Mouse (Mus musculus): ENCODE data around the gene Sestd1. TPM values are rescaled to one million over a fixed set of nuclear protein-coding genes. Genes with fewer than 3 reads are reported as not detected.

Gene Sestd1
- polyA plus RNA-seq, 1 experiment from 2014 or later = 11.6 TPM

- ATAC-seq = no peak
- no peaks in the 10 kb centered on the region for H3K36me3 ChIP-seq (ENCODE audit: control insufficient read depth, insufficient read depth, low read length)
- H3K27me3 ChIP-seq (replicated peaks; ENCODE audit: control insufficient read depth, insufficient read depth, low read length) = no peaks in the 10 kb centered on the region
- H3K4me2 ChIP-seq (ENCODE audit: low read depth, low read length) = no peak overlapping the region
- no peak overlapping the region for H3K4me3 ChIP-seq (ENCODE audit: low read length)
- no peak overlapping the region for H3K9ac ChIP-seq (ENCODE audit: low read depth, low read length)
- 71% methylated on average over 2 of the region's 2 CpGs for WGBS
- H3K9me3 ChIP-seq (ENCODE audit: control insufficient read depth, low read length) = no peaks in the 10 kb centered on the region
- H3K4me1 ChIP-seq (ENCODE audit: control insufficient read depth, insufficient read depth, low read length) = peaks cover 15% of the 10 kb centered on the region; the same call in 1 of the 2 replicates
- H3K27ac ChIP-seq (ENCODE audit: low read length) = no peak overlapping the region
Observed at GRCm38 (mm10) chr2:77174313-77174712, 106.1 kb downstream of the Sestd1 start.

- Histone ChIP-seq H3K27ac (ENCODE audit: low read length) (no peak overlapping the region), H3K36me3 (ENCODE audit: control insufficient read depth, insufficient read depth, low read length) (no peaks in the 10 kb centered on the region), H3K4me1 (ENCODE audit: control insufficient read depth, insufficient read depth, low read length) (peaks cover 15% of the 10 kb centered on the region; the same call in 1 of the 2 replicates), H3K4me3 (ENCODE audit: low read length) (no peak overlapping the region), H3K9ac (ENCODE audit: low read depth, low read length) (no peak overlapping the region), H3K27me3 (replicated peaks; ENCODE audit: control insufficient read depth, insufficient read depth, low read length) (no peaks in the 10 kb centered on the region), H3K4me2 (ENCODE audit: low read depth, low read length) (no peak overlapping the region), H3K9me3 (ENCODE audit: control insufficient read depth, low read length) (no peaks in the 10 kb centered on the region)
- 77% methylated on average over 6 of the region's 6 CpGs for WGBS
- ATAC-seq = no peak
Observed at GRCm38 (mm10) chr2:77173821-77174220, 106.6 kb downstream of the Sestd1 start.

GRCm38 (mm10) chr2:77173366-77173765 lies 107.0 kb downstream of the Sestd1 start:
- no peak overlapping the region for H3K27ac ChIP-seq (ENCODE audit: low read length)
- no peak overlapping the region for H3K9ac ChIP-seq (ENCODE audit: low read depth, low read length)
- H3K36me3 ChIP-seq (ENCODE audit: control insufficient read depth, insufficient read depth, low read length) = no peaks in the 10 kb centered on the region
- no peak overlapping the region for H3K4me2 ChIP-seq (ENCODE audit: low read depth, low read length)
- H3K27me3 ChIP-seq (replicated peaks; ENCODE audit: control insufficient read depth, insufficient read depth, low read length) = no peaks in the 10 kb centered on the region
- WGBS = 63% methylated on average over 6 of the region's 6 CpGs
- H3K4me3 ChIP-seq (ENCODE audit: low read length) = no peak overlapping the region
- H3K9me3 ChIP-seq (ENCODE audit: control insufficient read depth, low read length) = no peaks in the 10 kb centered on the region
- ATAC-seq = no peak
- peaks cover 15% of the 10 kb centered on the region; the same call in 1 of the 2 replicates for H3K4me1 ChIP-seq (ENCODE audit: control insufficient read depth, insufficient read depth, low read length)

DNA sequence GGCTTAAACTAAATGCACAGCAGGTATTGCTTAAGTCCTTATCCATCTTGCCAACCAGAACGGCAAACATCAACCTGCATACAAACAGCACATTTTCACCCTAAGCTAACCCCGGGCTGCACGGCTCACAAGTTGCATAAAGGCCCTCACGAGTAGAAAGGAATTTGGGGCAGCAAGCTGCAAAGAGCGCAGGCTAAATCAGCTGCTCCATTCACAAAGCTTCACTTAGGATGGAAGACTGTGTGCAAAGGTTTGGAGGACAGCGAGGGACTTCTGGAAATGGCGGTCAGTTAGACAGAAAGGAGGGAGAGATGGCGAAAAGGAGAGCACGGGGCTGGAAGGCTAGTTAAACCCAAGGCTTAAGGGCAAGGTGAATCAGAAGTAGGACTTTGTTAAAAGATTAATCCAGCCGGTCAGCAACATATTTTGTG lies 108.1 kb downstream of the Sestd1 start:
- H3K4me3 ChIP-seq (ENCODE audit: low read length) = no peak overlapping the region
- WGBS = 58% methylated on average over 10 of the region's 10 CpGs
- no peak overlapping the region for H3K27ac ChIP-seq (ENCODE audit: low read length)
- peak overlapping the region; percentile 49; the same call in 1 of the 2 replicates for H3K4me2 ChIP-seq (ENCODE audit: low read depth, low read length)
- 0 out of 2 replicates have a peak overlapping the region, but pooled peaks have one; percentile 44 for H3K9ac ChIP-seq (ENCODE audit: low read depth, low read length)
- peaks cover 15% of the 10 kb centered on the region; the same call in 1 of the 2 replicates for H3K4me1 ChIP-seq (ENCODE audit: control insufficient read depth, insufficient read depth, low read length)
- no peaks in the 10 kb centered on the region for H3K36me3 ChIP-seq (ENCODE audit: control insufficient read depth, insufficient read depth, low read length)
- ATAC-seq = no peak
- no peaks in the 10 kb centered on the region for H3K9me3 ChIP-seq (ENCODE audit: control insufficient read depth, low read length)
- H3K27me3 ChIP-seq (replicated peaks; ENCODE audit: control insufficient read depth, insufficient read depth, low read length) = no peaks in the 10 kb centered on the region

DNA sequence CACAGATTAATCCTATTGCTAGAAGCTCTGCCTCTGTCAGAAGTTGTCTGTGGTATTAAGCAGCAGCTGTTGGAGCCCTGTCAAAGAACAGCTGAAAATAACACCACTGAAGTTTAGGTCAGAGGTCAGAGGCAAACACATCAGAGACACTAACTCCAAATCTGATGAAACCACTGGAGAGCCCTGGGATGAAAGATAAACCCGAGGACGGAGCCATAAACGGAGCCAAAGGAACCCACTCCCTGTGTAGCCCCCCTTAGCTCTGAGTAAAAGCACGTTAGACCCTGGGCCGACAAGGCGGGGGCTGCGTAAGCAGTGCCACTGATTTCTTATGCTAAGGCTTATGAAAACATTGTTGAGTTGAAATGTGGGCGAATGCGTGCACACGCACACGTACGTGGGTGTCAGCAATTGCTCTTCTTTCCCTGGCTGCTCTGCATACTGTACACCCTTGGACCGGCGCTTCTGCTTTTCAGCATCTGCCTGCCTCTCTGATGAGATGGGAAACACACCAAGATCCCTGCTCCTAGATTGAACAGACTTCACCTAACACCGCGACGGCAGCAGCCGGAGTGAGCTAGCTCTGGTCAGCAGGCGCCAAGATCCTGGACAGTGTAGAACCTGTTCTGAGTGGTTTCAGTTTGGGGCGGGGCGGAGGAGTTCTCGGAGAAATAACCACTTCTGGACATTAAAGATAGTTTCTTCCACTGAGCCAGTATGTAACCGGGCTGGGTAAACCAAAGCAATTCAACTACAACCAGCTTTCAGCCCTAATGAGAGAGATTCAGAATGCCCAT lies 108.8 kb downstream of the Sestd1 start:
- Histone ChIP-seq H3K27me3 (replicated peaks; ENCODE audit: control insufficient read depth, insufficient read depth, low read length) (no peaks in the 10 kb centered on the region), H3K4me1 (ENCODE audit: control insufficient read depth, insufficient read depth, low read length) (peaks cover 13% of the 10 kb centered on the region; the same call in 1 of the 2 replicates), H3K4me2 (ENCODE audit: low read depth, low read length) (peak overlapping the region; percentile 49), H3K9me3 (ENCODE audit: control insufficient read depth, low read length) (no peaks in the 10 kb centered on the region), H3K27ac (ENCODE audit: low read length) (peak overlapping the region; percentile 58; the same call in 1 of the 2 replicates), H3K4me3 (ENCODE audit: low read length) (peak overlapping the region; percentile 24), H3K36me3 (ENCODE audit: control insufficient read depth, insufficient read depth, low read length) (no peaks in the 10 kb centered on the region), H3K9ac (ENCODE audit: low read depth, low read length) (peak overlapping the region; percentile 44)
- 32% methylated on average over 23 of the region's 23 CpGs for WGBS
- peak; percentile 68 for ATAC-seq

DNA sequence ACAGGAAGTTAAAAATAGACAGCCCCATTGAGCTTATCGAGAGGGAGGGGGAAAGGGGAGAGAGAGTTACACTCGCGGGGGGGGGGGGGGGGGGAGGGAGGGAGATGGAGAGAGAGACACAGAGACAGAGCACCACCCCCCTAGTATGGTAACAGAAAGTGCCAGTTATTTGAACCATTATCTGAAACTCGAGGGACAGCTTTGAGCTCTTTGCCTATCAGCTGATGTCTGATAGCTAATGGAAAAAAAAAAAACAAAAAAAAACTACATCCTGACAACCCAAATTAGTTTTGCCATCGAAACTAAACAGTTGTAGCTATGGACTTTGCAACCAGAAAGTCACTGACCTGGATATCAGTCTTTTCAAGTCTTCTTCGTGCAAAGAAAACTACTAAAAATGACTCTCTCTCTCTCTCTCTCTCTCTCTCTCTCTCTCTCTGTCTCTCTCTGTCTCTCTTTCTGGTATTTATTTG lies 109.7 kb downstream of the Sestd1 start, which contains the start of gene Ccdc141:
Gene Ccdc141 (minus strand): TSS at position 4 of the 473 bp plus-strand sequence.
- no peaks in the 10 kb centered on the region for H3K27me3 ChIP-seq (replicated peaks; ENCODE audit: control insufficient read depth, insufficient read depth, low read length)
- peak within 1 kb of the TSS; percentile 93 for H3K4me2 ChIP-seq (ENCODE audit: low read depth, low read length)
- peak within 1 kb of the TSS; percentile 59 for H3K9ac ChIP-seq (ENCODE audit: low read depth, low read length)
- H3K9me3 ChIP-seq (ENCODE audit: control insufficient read depth, low read length) = no peaks in the 10 kb centered on the region
- peaks cover 10% of the 10 kb centered on the region; the same call in 1 of the 2 replicates for H3K4me1 ChIP-seq (ENCODE audit: control insufficient read depth, insufficient read depth, low read length)
- no peaks in the 10 kb centered on the region for H3K36me3 ChIP-seq (ENCODE audit: control insufficient read depth, insufficient read depth, low read length)
- no peak for ATAC-seq
- H3K4me3 ChIP-seq (ENCODE audit: low read length) = peak within 1 kb of the TSS; percentile 59
- H3K27ac ChIP-seq (ENCODE audit: low read length) = peak within 1 kb of the TSS; percentile 21
- 11% methylated on average over 4 of the region's 6 CpGs for WGBS

- Histone ChIP-seq H3K27ac (ENCODE audit: low read length) (peak overlapping the region; percentile 14), H3K4me1 (ENCODE audit: control insufficient read depth, insufficient read depth, low read length) (peaks cover 10% of the 10 kb centered on the region; the same call in 1 of the 2 replicates), H3K4me3 (ENCODE audit: low read length) (peak overlapping the region; percentile 59), H3K9ac (ENCODE audit: low read depth, low read length) (peak overlapping the region; percentile 59), H3K4me2 (ENCODE audit: low read depth, low read length) (peak overlapping the region; percentile 93), H3K27me3 (replicated peaks; ENCODE audit: control insufficient read depth, insufficient read depth, low read length) (no peaks in the 10 kb centered on the region), H3K36me3 (ENCODE audit: control insufficient read depth, insufficient read depth, low read length) (no peaks in the 10 kb centered on the region), H3K9me3 (ENCODE audit: control insufficient read depth, low read length) (no peaks in the 10 kb centered on the region)
- peak; percentile 55 for ATAC-seq
- 3% methylated on average over 21 of the region's 21 CpGs for WGBS
Observed at GRCm38 (mm10) chr2:77169916-77170632, 110.3 kb downstream of the Sestd1 start.

DNA sequence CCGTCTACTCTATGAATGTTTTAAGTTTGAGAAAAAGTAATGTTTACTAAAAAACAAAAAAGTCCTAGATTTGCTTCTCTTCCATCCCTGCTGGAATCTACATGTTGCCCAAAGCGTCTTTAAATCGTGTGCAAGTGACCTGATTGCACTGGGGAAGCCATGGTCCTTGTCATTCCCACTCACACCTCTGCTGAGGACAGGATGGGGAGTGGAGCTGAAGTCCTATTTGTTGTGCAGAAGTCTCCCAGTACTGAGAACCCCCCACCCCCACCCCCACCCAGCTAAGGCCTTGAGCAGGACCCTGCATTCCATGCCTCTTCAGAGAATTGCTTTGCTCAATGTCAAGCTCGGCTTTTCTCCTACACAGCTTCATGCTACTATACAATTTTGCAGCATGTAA lies 111.2 kb downstream of the Sestd1 start:
- Histone ChIP-seq H3K4me1 (ENCODE audit: control insufficient read depth, insufficient read depth, low read length) (peaks cover 10% of the 10 kb centered on the region; the same call in 1 of the 2 replicates), H3K9me3 (ENCODE audit: control insufficient read depth, low read length) (no peaks in the 10 kb centered on the region), H3K4me2 (ENCODE audit: low read depth, low read length) (0 out of 2 replicates have a peak overlapping the region, but pooled peaks have one; percentile 93), H3K36me3 (ENCODE audit: control insufficient read depth, insufficient read depth, low read length) (no peaks in the 10 kb centered on the region), H3K27ac (ENCODE audit: low read length) (no peak overlapping the region), H3K4me3 (ENCODE audit: low read length) (no peak overlapping the region), H3K27me3 (replicated peaks; ENCODE audit: control insufficient read depth, insufficient read depth, low read length) (no peaks in the 10 kb centered on the region), H3K9ac (ENCODE audit: low read depth, low read length) (no peak overlapping the region)
- ATAC-seq = no peak
- 78% methylated on average over 4 of the region's 4 CpGs for WGBS

- H3K27me3 ChIP-seq (replicated peaks; ENCODE audit: control insufficient read depth, insufficient read depth, low read length) = no peaks in the 10 kb centered on the region
- no peak overlapping the region for H3K27ac ChIP-seq (ENCODE audit: low read length)
- 92% methylated on average over 7 of the region's 7 CpGs for WGBS
- H3K36me3 ChIP-seq (ENCODE audit: control insufficient read depth, insufficient read depth, low read length) = no peaks in the 10 kb centered on the region
- H3K9me3 ChIP-seq (ENCODE audit: control insufficient read depth, low read length) = no peaks in the 10 kb centered on the region
- H3K4me2 ChIP-seq (ENCODE audit: low read depth, low read length) = no peak overlapping the region
- no peak overlapping the region for H3K9ac ChIP-seq (ENCODE audit: low read depth, low read length)
- no peak overlapping the region for H3K4me3 ChIP-seq (ENCODE audit: low read length)
- ATAC-seq = no peak
- H3K4me1 ChIP-seq (ENCODE audit: control insufficient read depth, insufficient read depth, low read length) = peaks cover 10% of the 10 kb centered on the region; the same call in 1 of the 2 replicates
Observed at GRCm38 (mm10) chr2:77168781-77169180, 111.6 kb downstream of the Sestd1 start.

Measured in intestine, embryonic 16.5 days (tissue).